Mouse (Mus musculus): ENCODE measurements around the gene Ppp1r12b. TPM values are rescaled to one million over a fixed set of nuclear protein-coding genes. Genes with fewer than 3 reads are reported as not detected.

The Ppp1r12b gene
- polyA plus RNA-seq, 2 experiments: 9.2 to 11.4 TPM

GRCm38 (mm10) chr1:134721486-134721885 is 234.3 kb downstream of the Ppp1r12b start:
- Histone ChIP-seq H3K4me1 (ENCODE audit: control insufficient read depth, insufficient read depth, low read length) (no peaks in the 10 kb centered on the region), H3K9me3 (ENCODE audit: control insufficient read depth, low read length) (no peaks in the 10 kb centered on the region), H3K36me3 (ENCODE audit: control insufficient read depth, insufficient read depth, low read length) (no peaks in the 10 kb centered on the region), H3K4me3 (replicated peaks; ENCODE audit: low read length) (no peak overlapping the region), H3K27me3 (ENCODE audit: control insufficient read depth, insufficient read depth, low read length) (no peaks in the 10 kb centered on the region), H3K4me2 (replicated peaks; ENCODE audit: low read depth, low read length, severe bottlenecking) (no peak overlapping the region), H3K27ac (replicated peaks; ENCODE audit: low read depth, low read length) (no peak overlapping the region), H3K9ac (ENCODE audit: low read depth, low read length, severe bottlenecking) (no peak overlapping the region)
- DNase-seq (ENCODE audit: low spot score) (no peak), ATAC-seq (ENCODE audit: low FRiP score, low read depth) (no peak)
- 73% methylated on average over 5 of the region's 5 CpGs for WGBS
- no peak for TF ChIP-seq POLR2A (IDR thresholded peaks at IDR 0.05; ENCODE audit: borderline replicate concordance, extremely low read depth, insufficient read depth, insufficient read length)

- ATAC-seq (ENCODE audit: low FRiP score, low read depth): no peak
- no peak for DNase-seq (ENCODE audit: low spot score)
- 57% methylated on average over 12 of the region's 12 CpGs for WGBS
Measured at GRCm38 (mm10) chr1:134719718-134720304, 235.9 kb downstream of the Ppp1r12b start.

GRCm38 (mm10) chr1:134715092-134715491 is 240.7 kb downstream of the Ppp1r12b start:
- Histone ChIP-seq H3K9me3 (ENCODE audit: control insufficient read depth, low read length) (no peaks in the 10 kb centered on the region), H3K9ac (ENCODE audit: low read depth, low read length, severe bottlenecking) (no peak overlapping the region), H3K36me3 (ENCODE audit: control insufficient read depth, insufficient read depth, low read length) (no peaks in the 10 kb centered on the region), H3K4me3 (replicated peaks; ENCODE audit: low read length) (no peak overlapping the region), H3K27me3 (ENCODE audit: control insufficient read depth, insufficient read depth, low read length) (peaks cover 13% of the 10 kb centered on the region), H3K27ac (replicated peaks; ENCODE audit: low read depth, low read length) (no peak overlapping the region), H3K4me1 (ENCODE audit: control insufficient read depth, insufficient read depth, low read length) (no peaks in the 10 kb centered on the region), H3K4me2 (replicated peaks; ENCODE audit: low read depth, low read length, severe bottlenecking) (no peak overlapping the region)
- DNase-seq (ENCODE audit: low spot score) (no peak), ATAC-seq (ENCODE audit: low FRiP score, low read depth) (no peak)
- no peak for TF ChIP-seq POLR2A (IDR thresholded peaks at IDR 0.05; ENCODE audit: borderline replicate concordance, extremely low read depth, insufficient read depth, insufficient read length)
- WGBS: 58% methylated on average over 5 of the region's 5 CpGs

More at GRCm38 (mm10) chr1:134719718-134720304, 235.9 kb downstream of the Ppp1r12b start:
- Histone ChIP-seq H3K4me2 (replicated peaks; ENCODE audit: low read depth, low read length, severe bottlenecking) (no peak overlapping the region), H3K4me1 (ENCODE audit: control insufficient read depth, insufficient read depth, low read length) (no peaks in the 10 kb centered on the region), H3K4me3 (replicated peaks; ENCODE audit: low read length) (no peak overlapping the region), H3K27me3 (ENCODE audit: control insufficient read depth, insufficient read depth, low read length) (no peaks in the 10 kb centered on the region), H3K9me3 (ENCODE audit: control insufficient read depth, low read length) (no peaks in the 10 kb centered on the region), H3K27ac (replicated peaks; ENCODE audit: low read depth, low read length) (no peak overlapping the region), H3K9ac (ENCODE audit: low read depth, low read length, severe bottlenecking) (no peak overlapping the region), H3K36me3 (ENCODE audit: control insufficient read depth, insufficient read depth, low read length) (no peaks in the 10 kb centered on the region)
- no peak for TF ChIP-seq POLR2A (IDR thresholded peaks at IDR 0.05; ENCODE audit: borderline replicate concordance, extremely low read depth, insufficient read depth, insufficient read length)

GRCm38 (mm10) chr1:134714166-134714565 is 241.6 kb downstream of the Ppp1r12b start:
- Histone ChIP-seq H3K9ac (ENCODE audit: low read depth, low read length, severe bottlenecking) (no peak overlapping the region), H3K4me2 (replicated peaks; ENCODE audit: low read depth, low read length, severe bottlenecking) (no peak overlapping the region), H3K4me3 (replicated peaks; ENCODE audit: low read length) (no peak overlapping the region), H3K27me3 (ENCODE audit: control insufficient read depth, insufficient read depth, low read length) (peaks cover 22% of the 10 kb centered on the region), H3K36me3 (ENCODE audit: control insufficient read depth, insufficient read depth, low read length) (no peaks in the 10 kb centered on the region), H3K9me3 (ENCODE audit: control insufficient read depth, low read length) (no peaks in the 10 kb centered on the region), H3K4me1 (ENCODE audit: control insufficient read depth, insufficient read depth, low read length) (peaks cover 3% of the 10 kb centered on the region; the same call in 1 of the 2 replicates), H3K27ac (replicated peaks; ENCODE audit: low read depth, low read length) (no peak overlapping the region)
- ATAC-seq (ENCODE audit: low FRiP score, low read depth) (no peak), DNase-seq (ENCODE audit: low spot score) (no peak)
- TF ChIP-seq POLR2A (IDR thresholded peaks at IDR 0.05; ENCODE audit: borderline replicate concordance, extremely low read depth, insufficient read depth, insufficient read length): no peak
- 69% methylated on average over 8 of the region's 8 CpGs for WGBS

GRCm38 (mm10) chr1:134713421-134713969 is 242.2 kb downstream of the Ppp1r12b start:
- H3K4me3 ChIP-seq (replicated peaks; ENCODE audit: low read length): no peak overlapping the region
- H3K9me3 ChIP-seq (ENCODE audit: control insufficient read depth, low read length): no peaks in the 10 kb centered on the region
- no peak for TF ChIP-seq POLR2A (IDR thresholded peaks at IDR 0.05; ENCODE audit: borderline replicate concordance, extremely low read depth, insufficient read depth, insufficient read length)
- no peak overlapping the region for H3K27ac ChIP-seq (replicated peaks; ENCODE audit: low read depth, low read length)
- H3K36me3 ChIP-seq (ENCODE audit: control insufficient read depth, insufficient read depth, low read length): no peaks in the 10 kb centered on the region
- peaks cover 8% of the 10 kb centered on the region; the same call in 1 of the 2 replicates for H3K4me1 ChIP-seq (ENCODE audit: control insufficient read depth, insufficient read depth, low read length)
- ATAC-seq (ENCODE audit: low FRiP score, low read depth) (no peak), DNase-seq (ENCODE audit: low spot score) (no peak)
- peaks cover 28% of the 10 kb centered on the region for H3K27me3 ChIP-seq (ENCODE audit: control insufficient read depth, insufficient read depth, low read length)
- no peak overlapping the region for H3K9ac ChIP-seq (ENCODE audit: low read depth, low read length, severe bottlenecking)
- WGBS: 33% methylated on average over 11 of the region's 11 CpGs
- no peak overlapping the region for H3K4me2 ChIP-seq (replicated peaks; ENCODE audit: low read depth, low read length, severe bottlenecking)
